Mouse (Mus musculus) adrenal gland (tissue): ENCODE data around the gene Camk2b.
"Not testable (repeated sequence)": the region's sequence is repeated elsewhere in the genome, so short reads cannot be mapped to it uniquely, and the experiment has no call there.

Experiments used
- intact Hi-C: fragments of 180-260 bp; cut with DNase I; formaldehyde crosslinking; loops from one replicate; pipeline ENCODE4 v1.15.1; 2025
- long read RNA-seq, 2 experiments: library from polyadenylated mRNA; unstranded; transcript quantifications; one replicate each; pipeline ENCODE4 v2.0.0; 2020; ENCODE audit warnings: borderline replicate concordance in 1 of 2; ENCODE audit not compliant: insufficient replicate concordance in 1 of 2

Camk2b gene
- long read RNA-seq, experiment 1, partial matches to known transcripts = 1 of 6 reads
- long read RNA-seq, experiment 1, other reads (novel, unspliced or antisense) = 2 of 6 reads
- long read RNA-seq, experiment 2, partial matches to known transcripts = 3 of 14 reads
- long read RNA-seq, experiment 2, other reads (novel, unspliced or antisense) = 8 of 14 reads

DNA sequence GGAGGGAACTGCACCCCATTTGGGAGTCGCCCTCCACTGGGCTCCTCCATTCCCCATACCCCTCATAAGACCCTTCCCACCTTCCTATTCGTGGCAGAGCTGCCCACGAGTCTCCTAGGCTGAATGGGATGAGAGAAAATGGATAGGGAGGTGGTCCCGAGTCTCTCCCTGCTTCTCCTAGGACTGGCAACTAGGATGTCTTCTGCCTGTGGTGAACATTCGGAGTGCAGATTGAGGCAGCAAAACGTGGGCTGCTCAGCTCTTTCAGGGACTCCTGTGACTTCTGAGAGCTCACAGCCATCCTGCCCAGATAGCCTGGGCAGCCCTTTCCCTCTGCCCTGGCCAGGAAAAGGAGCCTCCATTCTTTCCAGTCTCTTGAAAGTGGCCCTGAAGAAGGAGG is at the start of gene Camk2b:
Camk2b (minus strand) TSS at position 187 of the 400 bp plus-strand sequence.
- intact Hi-C loops = no loop called here

DNA sequence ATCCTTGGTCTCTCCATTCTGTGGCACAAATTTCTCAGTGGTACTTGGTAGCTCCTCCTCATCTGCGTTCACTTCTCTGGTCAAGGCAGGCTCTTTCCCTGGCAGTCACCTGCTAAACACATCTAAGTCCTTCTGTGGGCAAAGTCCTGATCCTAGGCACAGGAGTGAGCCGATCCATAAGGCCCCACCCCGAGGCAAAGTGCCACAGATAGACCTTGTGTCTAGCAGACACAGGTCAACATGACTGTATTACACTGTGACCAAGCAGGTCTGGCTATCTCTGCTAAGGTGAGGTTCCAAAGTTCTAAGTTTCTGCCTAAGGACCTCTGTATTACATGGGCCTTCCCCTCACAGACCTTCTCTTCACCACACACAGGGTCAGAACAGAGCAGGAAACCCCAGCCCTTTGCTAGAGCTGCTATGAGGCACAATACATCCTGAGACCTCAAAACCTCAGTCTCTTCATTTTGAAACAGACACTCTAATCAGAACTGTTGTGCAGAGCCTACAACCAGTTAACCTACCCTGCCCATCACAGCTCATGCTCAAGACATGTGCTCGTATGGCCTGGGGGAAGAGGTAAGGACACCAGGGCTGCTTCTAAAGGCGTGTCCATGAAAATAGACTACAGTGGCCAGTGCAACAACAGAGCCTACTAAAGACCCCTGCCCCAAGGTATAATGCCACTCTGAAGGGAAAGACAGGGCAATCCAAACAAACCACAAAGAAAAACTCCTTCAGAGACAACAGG is 45.7 kb upstream of the Camk2b start:
- intact Hi-C loops = no loop called here

DNA sequence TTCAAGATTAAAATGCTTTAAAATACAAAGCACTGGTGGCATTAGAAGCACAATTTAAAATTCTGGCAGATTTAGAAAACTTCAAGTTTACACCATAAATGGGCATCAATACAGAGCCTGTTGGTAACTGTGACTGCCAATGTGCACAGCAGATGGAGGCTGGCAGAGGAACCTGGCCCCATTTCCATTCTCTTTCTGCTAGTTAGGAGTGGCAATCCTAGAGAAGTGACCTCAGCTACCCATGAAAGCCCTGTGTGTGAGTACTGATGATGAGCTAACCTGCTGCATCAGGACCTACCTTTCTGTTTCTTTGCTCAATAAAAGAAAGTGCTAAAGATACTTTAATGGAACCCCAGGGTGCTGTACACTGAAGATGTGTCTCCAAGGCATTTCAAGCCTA is 43.8 kb upstream of the Camk2b start:
- intact Hi-C loops = no loop called here

GRCm38 (mm10) chr11:6108296-6108695 is 42.1 kb upstream of the Camk2b start:
- intact Hi-C loops = no loop called here

- intact Hi-C loops = no loop called here
Observed at GRCm38 (mm10) chr11:6107722-6108121, 41.6 kb upstream of the Camk2b start.

- intact Hi-C loops = no loop called here
Observed at GRCm38 (mm10) chr11:6104734-6105133, 38.6 kb upstream of the Camk2b start.

- intact Hi-C loops = not testable (repeated sequence)
Observed at GRCm38 (mm10) chr11:6096637-6097036, 30.5 kb upstream of the Camk2b start.

DNA sequence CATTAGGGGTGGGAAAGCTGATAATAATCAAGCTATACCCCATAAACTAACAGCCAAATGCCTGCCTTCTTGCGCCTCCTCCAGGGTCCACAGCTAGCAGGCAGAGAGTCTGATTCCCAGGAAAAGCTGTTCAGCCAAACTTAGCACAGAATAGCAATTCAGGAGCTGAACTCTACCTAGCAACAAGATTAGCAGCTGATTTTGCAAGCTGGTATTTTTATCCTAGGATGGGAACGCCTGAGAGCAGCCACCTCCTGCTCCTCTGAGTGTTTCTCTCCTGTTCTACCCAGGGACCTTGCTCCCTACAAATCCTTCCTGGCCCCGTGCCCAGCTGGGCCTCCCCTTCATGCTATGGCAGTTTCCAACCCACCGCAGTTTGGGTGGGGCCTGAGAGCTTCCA is 20.8 kb upstream of the Camk2b start:
- intact Hi-C loops = no loop called here

DNA sequence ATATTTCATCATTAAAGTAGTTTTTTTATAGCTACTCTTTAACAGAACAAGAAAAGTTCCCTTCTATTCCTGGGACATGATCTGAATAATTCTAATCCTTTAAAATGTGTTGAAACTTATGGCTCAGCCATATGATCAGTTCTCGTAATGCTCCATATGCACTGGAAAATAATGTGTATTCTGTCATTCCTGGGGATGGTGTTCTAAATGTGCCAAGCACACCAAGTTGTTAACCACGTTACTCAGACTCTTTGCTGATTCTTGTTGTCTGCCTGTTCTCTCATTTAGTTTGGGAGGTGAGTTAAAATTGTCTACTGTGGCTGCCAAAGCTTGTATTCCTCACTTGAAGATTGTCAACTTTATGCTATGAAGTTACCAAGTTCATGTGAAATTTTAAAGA is 12.6 kb upstream of the Camk2b start:
- intact Hi-C loops = no loop called here

- intact Hi-C loops = no loop called here
Observed at GRCm38 (mm10) chr11:6075618-6076066, 9.5 kb upstream of the Camk2b start.

GRCm38 (mm10) chr11:6068181-6068957 is 2.2 kb upstream of the Camk2b start:
- intact Hi-C loops = no loop called here

GRCm38 (mm10) chr11:6067160-6067559 is 998 bp upstream of the Camk2b start:
- intact Hi-C loops = no loop called here

DNA sequence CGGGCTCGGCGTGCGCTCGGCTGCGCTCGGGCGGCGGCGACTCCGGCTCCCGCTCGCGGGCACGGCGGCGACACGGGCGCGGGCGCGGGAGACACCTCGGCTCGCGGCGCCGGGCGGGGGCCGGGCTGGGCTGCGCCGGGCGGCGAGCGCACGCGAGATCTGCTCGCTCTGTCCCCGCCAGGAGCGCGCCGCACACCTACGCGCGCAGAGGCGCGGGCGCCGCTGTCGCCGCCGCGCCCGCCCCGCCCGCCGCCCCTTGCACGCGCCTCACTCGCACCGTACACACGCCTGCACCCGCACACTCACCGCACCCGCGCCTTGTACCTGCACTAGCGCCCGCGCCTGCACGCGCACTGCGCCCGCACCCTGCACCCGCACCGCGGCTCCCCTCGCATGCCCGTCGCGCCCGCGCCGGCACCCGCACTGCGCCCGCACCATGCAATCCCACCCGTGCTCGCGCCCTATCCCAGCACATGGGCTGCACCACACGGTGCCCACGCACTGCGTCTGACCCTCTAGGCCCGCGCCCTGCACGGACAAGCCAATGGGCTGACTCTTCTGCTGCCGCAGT is 526 bp downstream of the Camk2b start:
- intact Hi-C loops = no loop called here

- intact Hi-C loops = no loop called here
Observed at GRCm38 (mm10) chr11:6065046-6065521, 1.1 kb downstream of the Camk2b start.

DNA sequence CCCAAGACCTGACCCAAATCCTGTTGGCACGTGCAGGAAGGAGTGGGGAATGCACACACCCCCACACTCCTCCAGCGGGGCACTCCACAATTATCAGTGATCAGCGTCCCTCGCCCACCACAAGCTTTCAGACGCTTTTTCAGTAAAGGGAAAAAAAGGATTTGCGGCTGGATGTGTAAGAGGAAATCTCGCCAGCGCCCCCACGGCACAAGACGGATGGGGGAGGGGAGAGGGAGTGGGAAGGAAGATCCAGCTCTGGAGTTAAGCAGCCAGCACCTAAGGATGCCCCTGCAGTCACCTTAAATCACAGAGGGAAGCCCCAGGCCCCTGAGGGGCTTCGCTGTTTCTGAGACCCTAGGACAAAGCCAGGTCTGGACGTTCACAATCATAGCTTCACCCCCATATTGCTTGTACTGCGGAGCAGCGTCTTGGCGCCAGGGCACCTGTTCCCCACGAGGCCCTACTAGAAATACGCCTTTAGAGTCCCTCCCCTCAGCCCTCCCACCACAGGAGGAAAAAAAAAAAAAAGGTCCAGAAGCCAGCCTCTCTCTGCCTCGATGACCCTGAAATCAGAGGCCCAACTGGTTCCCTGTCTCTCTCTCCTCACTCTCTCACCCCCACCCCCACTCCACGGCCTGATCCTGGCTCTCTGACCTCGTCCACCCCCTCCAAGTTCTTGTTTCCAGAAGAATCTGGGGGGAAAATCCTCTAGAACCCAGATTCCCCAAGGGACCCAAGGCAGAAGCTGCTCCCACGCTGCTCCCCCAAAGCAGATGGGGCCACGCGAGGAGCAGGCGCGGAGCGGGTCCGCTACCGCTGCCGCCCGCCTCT is 1.7 kb downstream of the Camk2b start:
- intact Hi-C loops = no loop called here

DNA sequence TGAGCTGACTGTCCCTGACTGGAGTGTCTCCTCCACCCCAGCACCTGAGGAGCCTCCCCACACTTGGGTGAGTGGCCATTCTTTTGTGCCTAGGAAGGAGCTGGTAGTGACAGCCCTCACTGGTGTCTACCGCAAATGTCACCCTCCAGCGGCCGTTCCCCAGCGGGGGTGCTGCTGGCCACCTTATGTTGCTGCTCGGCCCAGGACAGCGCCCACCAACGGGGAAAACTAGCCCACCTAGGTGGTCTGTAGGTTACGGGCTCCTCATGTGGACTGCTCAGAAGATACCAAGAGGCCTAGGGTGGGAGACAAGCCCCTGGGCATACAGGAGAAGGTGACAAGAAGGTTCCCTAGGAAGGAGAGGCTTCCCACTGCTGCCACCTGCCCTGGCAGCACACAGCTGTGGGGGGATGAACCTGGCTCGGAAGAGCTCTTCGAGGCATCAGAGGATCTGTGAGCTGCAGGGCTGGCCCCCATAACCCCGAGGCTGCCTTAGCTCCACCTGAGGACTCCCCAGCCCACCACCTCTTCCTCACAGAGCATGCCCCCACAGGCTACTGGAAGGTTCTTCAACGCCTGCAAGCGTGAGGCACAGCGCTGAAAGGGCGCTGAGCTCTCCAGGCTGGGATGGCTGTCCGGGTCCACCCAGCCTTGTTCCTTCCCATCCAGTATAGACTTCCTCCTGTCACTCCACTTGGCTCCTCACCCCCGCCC is 2.5 kb downstream of the Camk2b start:
- intact Hi-C loops = no loop called here

DNA sequence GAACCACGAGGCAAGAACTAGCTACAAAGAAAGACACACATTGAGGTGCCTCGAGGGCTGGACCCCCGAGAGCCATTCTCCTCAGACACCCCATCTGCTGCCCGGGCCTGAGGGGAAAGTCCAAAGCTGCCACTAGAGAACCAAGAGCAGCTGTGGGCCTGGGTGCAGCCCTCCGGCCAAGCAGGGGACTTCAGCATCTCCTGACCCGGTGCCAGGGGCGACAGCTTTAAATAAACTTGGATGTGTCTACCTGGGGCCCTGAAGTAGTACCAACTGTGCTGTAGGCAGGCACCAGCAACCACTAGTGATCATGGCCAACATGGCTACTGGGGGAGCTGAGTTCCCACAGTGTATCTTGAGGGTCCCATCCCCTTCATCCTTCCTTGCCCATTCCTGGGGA is 3.1 kb downstream of the Camk2b start:
- intact Hi-C loops = no loop called here

- intact Hi-C loops = no loop called here
Observed at GRCm38 (mm10) chr11:6062329-6062728, 3.8 kb downstream of the Camk2b start.

GRCm38 (mm10) chr11:6061891-6062290 is 4.3 kb downstream of the Camk2b start:
- intact Hi-C loops = no loop called here

GRCm38 (mm10) chr11:6059162-6059561 is 7.0 kb downstream of the Camk2b start:
- intact Hi-C loops = no loop called here
